Mouse (Mus musculus) ES-CJ7 (cell line): Measurements from ENCODE around the gene Rdh9.
A peak's percentile ranks its signal among the peaks of the same experiment; 100 is the strongest.
"Not testable (repeated sequence)": the region's sequence is repeated elsewhere in the genome, so short reads cannot be mapped to it uniquely, and the experiment has no call there.

ENCODE experiments used
- DNase-seq: peaks from one replicate; pipeline ENCODE4 v3.0.0; 2011; ENCODE audit warnings: low read depth, low spot score

The Rdh9 gene

GRCm38 (mm10) chr10:127755770-127756468 lies 20.3 kb upstream of the Rdh9 start:
- no peak for DNase-seq

- no peak for DNase-seq
Observed at GRCm38 (mm10) chr10:127759181-127760110, 16.7 kb upstream of the Rdh9 start, which contains the start of the genes Rdh1 and Rdh16f1. TSS of gene Rdh1 (plus strand) at chr10:127759721. TSS of gene Rdh16f1 (plus strand) at chr10:127759787.

- DNase-seq = not testable (repeated sequence)
Observed at GRCm38 (mm10) chr10:127762926-127763325, 13.3 kb upstream of the Rdh9 start.

GRCm38 (mm10) chr10:127763914-127764680 lies 12.1 kb upstream of the Rdh9 start:
- no peak for DNase-seq

GRCm38 (mm10) chr10:127766564-127766963 lies 9.6 kb upstream of the Rdh9 start:
- no peak for DNase-seq

- not testable (repeated sequence) for DNase-seq
Observed at GRCm38 (mm10) chr10:127782321-127782720, 6.1 kb downstream of the Rdh9 start.

- DNase-seq = peak; percentile 31
Observed at GRCm38 (mm10) chr10:127785411-127785810, 9.2 kb downstream of the Rdh9 start.

- no peak for DNase-seq
Observed at GRCm38 (mm10) chr10:127799295-127799694, 23.1 kb downstream of the Rdh9 start.

- no peak for DNase-seq
Observed at GRCm38 (mm10) chr10:127800891-127801290, 24.7 kb downstream of the Rdh9 start, which contains the start of gene Rdh16. TSS of gene Rdh16 (plus strand) at chr10:127801152.

- no peak for DNase-seq
Observed at GRCm38 (mm10) chr10:127801612-127802011, 25.4 kb downstream of the Rdh9 start.

- no peak for DNase-seq
Observed at GRCm38 (mm10) chr10:127802236-127802635, 26.1 kb downstream of the Rdh9 start.

- no peak for DNase-seq
Observed at GRCm38 (mm10) chr10:127804416-127804815, 28.2 kb downstream of the Rdh9 start.

- DNase-seq = no peak
Observed at GRCm38 (mm10) chr10:127815888-127816287, 39.7 kb downstream of the Rdh9 start.

- not testable (repeated sequence) for DNase-seq
Observed at GRCm38 (mm10) chr10:127817268-127817910, 41.2 kb downstream of the Rdh9 start.

- not testable (repeated sequence) for DNase-seq
Observed at GRCm38 (mm10) chr10:127821806-127822205, 45.6 kb downstream of the Rdh9 start.

GRCm38 (mm10) chr10:127825386-127825785 lies 49.2 kb downstream of the Rdh9 start:
- peak; percentile 80 for DNase-seq

- peak; percentile 51 for DNase-seq
Observed at GRCm38 (mm10) chr10:127829121-127829520, 52.9 kb downstream of the Rdh9 start.

- not testable (repeated sequence) for DNase-seq
Observed at GRCm38 (mm10) chr10:127834186-127834585, 58.0 kb downstream of the Rdh9 start.

- DNase-seq = no peak
Observed at GRCm38 (mm10) chr10:127835292-127835691, 59.1 kb downstream of the Rdh9 start.

- not testable (repeated sequence) for DNase-seq
Observed at GRCm38 (mm10) chr10:127837793-127838192, 61.6 kb downstream of the Rdh9 start.

- DNase-seq = no peak
Observed at GRCm38 (mm10) chr10:127838539-127838938, 62.4 kb downstream of the Rdh9 start.
